Mouse (Mus musculus) heart, adult 2 months (tissue): ENCODE measurements around the gene Bmpr1b.

Source experiments
- CTCF ChIP-seq: fragments of 200-600 bp; IDR thresholded peaks from 2 replicates; pipeline ENCODE4 v1.8.1; 2022; ENCODE audit warnings: antibody characterized with exemption, mild to moderate bottlenecking, moderate library complexity
- EP300 ChIP-seq: fragments of 200-500 bp; IDR thresholded peaks from 2 replicates; pipeline ENCODE4 v1.6.1; 2011; ENCODE audit warnings: low read depth, low read length, control low read depth; ENCODE audit not compliant: insufficient read depth
- POLR2A ChIP-seq: fragments of 200-500 bp; IDR thresholded peaks from 2 replicates; pipeline ENCODE4 v1.6.1; 2011; ENCODE audit warnings: mild to moderate bottlenecking, low read depth, low read length, control low read depth; ENCODE audit not compliant: insufficient read depth

DNA sequence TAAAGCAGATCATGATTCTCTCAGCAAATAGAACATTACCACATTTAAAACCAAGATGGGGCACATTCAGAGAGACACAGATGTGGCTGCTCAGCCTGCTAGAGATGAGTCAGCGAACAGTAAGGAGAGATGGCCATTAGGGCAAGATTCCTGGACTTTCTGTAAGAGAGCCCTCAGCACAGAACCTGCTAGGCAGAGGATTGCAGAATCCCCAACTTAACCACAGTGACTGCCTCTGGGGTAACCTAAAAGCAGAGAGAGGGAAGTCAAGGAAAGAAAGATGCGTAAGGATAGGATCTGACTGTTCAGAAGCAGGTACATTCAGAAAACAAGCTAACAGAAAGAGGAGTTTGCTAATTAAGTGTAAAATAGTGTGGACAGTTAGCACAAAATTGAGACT is 118.5 kb downstream of the Bmpr1b start:
- TF ChIP-seq POLR2A (no peak), CTCF (no peak), EP300 (no peak)
